Mouse (Mus musculus) stomach, embryonic 16.5 days (tissue): ENCODE results near the gene Pmpca. TPM values are rescaled to one million over a fixed set of nuclear protein-coding genes. Genes with fewer than 3 reads are reported as not detected.
A peak's percentile ranks its signal among the peaks of the same experiment; 100 is the strongest.

Experiments
- ATAC-seq: fragments of 200-750 bp; cut with Nextera tagmentation; 2 replicates; pipeline ENCODE4 v1.8.0; 2017; ENCODE audit warnings: moderate number of reproducible peaks, moderate TSS enrichment; ENCODE audit not compliant: insufficient read depth, low FRiP score
- H3K27ac ChIP-seq: fragments of 300-500 bp; sonication (generic); 2 replicates; pipeline ENCODE4 v1.5.1; 2014; ENCODE audit warnings: low read length
- H3K27me3 ChIP-seq: fragments of 300-500 bp; sonication (generic); 2 replicates; pipeline ENCODE4 v1.6.1; 2014; ENCODE audit warnings: low read length, control low read depth, mixed read lengths; ENCODE audit not compliant: control insufficient read depth, insufficient read depth
- H3K36me3 ChIP-seq: fragments of 300-500 bp; sonication (generic); 2 replicates; pipeline ENCODE4 v1.6.1; 2014; ENCODE audit warnings: low read length; ENCODE audit not compliant: control insufficient read depth, insufficient read depth
- H3K4me1 ChIP-seq: fragments of 300-500 bp; sonication (generic); 2 replicates; pipeline ENCODE4 v1.6.1; 2014; ENCODE audit warnings: low read length, control low read depth, mixed read lengths; ENCODE audit not compliant: control insufficient read depth, insufficient read depth
- H3K4me2 ChIP-seq: fragments of 300-500 bp; sonication (generic); 2 replicates; pipeline ENCODE4 v1.6.1; 2014; ENCODE audit warnings: low read depth, low read length, mixed read lengths
- H3K4me3 ChIP-seq: fragments of 300-500 bp; sonication (generic); replicated peaks from 2 replicates; pipeline ENCODE4 v1.5.1; 2014; ENCODE audit warnings: mild to moderate bottlenecking, low read length
- H3K9ac ChIP-seq: fragments of 300-500 bp; sonication (generic); 2 replicates; pipeline ENCODE4 v1.6.1; 2014; ENCODE audit warnings: low read length
- H3K9me3 ChIP-seq: fragments of 300-500 bp; sonication (generic); replicated peaks from 2 replicates; pipeline ENCODE4 v1.6.1; 2016; ENCODE audit warnings: low read length, control low read depth; ENCODE audit not compliant: control insufficient read depth
- WGBS: fragments of 180-500 bp; shearing (Covaris S2); extraction: QIAGEN DNeasy Blood & Tissue Kit; methylation state at CpG from one replicate; pipeline ENCODE4 v1.1.7; 2014; 5-methylcytosine and 5-hydroxymethylcytosine counted together
- polyA plus RNA-seq: library from polyadenylated mRNA; unstranded; fragments of >200 nt; fragmentation: Nextera tagmentation; extraction: Ambion mirVana; gene quantifications from 2 replicates; pipeline ENCODE4 v1.2.1, GENCODE M21; 2015

Pmpca gene
- polyA plus RNA-seq, 1 experiment from 2014 or later, result 97.0 TPM

DNA sequence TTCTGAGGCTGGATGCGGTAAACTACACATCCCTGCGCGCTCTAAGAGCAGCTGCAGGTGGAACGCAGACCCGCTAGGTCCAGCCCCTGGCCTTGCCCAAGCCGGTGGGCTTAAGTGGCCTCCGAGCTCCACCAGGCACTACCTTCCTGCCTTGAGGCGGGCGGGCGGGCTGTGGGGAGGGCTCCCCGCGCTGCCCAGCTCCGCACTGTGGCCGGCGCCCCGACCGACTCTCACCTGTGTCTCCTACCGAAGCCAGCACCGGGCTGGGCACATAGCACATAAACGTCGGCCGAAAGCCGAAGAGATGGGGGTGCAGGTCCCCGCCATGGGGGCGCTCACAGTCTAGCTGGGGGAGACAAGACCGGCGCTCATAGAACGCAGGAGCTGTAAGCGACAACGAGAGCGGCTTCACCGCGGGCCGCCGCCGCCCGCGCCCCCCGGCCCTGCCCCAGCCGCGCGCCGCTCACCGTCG is 421 bp upstream of the Pmpca start:
- H3K9ac ChIP-seq, result peak overlapping the region; percentile 96
- H3K27me3 ChIP-seq, result no peaks in the 10 kb centered on the region
- H3K4me1 ChIP-seq, result peaks cover 14% of the 10 kb centered on the region
- no peaks in the 10 kb centered on the region for H3K9me3 ChIP-seq
- peak overlapping the region; percentile 94 for H3K4me3 ChIP-seq
- ATAC-seq, result peak; percentile 52; the same call in 1 of the 2 replicates
- H3K36me3 ChIP-seq, result peaks cover 18% of the 10 kb centered on the region; the same call in 1 of the 2 replicates
- peak overlapping the region; percentile 49 for H3K27ac ChIP-seq
- H3K4me2 ChIP-seq, result peak overlapping the region; percentile 83
- WGBS, result under 1% methylated on average over 45 of the region's 45 CpGs

GRCm38 (mm10) chr2:26390954-26391353 is 1.8 kb downstream of the Pmpca start:
- WGBS, result 81% methylated on average over 3 of the region's 3 CpGs
- Histone ChIP-seq H3K4me1 (peaks cover 14% of the 10 kb centered on the region), H3K9me3 (no peaks in the 10 kb centered on the region), H3K27ac (no peak overlapping the region), H3K36me3 (peaks cover 35% of the 10 kb centered on the region), H3K9ac (no peak overlapping the region), H3K4me2 (no peak overlapping the region), H3K4me3 (no peak overlapping the region), H3K27me3 (no peaks in the 10 kb centered on the region)
- no peak for ATAC-seq

GRCm38 (mm10) chr2:26391617-26392016 is 2.5 kb downstream of the Pmpca start:
- Histone ChIP-seq H3K4me3 (no peak overlapping the region), H3K27me3 (no peaks in the 10 kb centered on the region), H3K4me2 (no peak overlapping the region), H3K9me3 (no peaks in the 10 kb centered on the region), H3K4me1 (peaks cover 14% of the 10 kb centered on the region), H3K27ac (no peak overlapping the region), H3K36me3 (peaks cover 41% of the 10 kb centered on the region), H3K9ac (no peak overlapping the region)
- ATAC-seq, result no peak
- 90% methylated on average over 6 of the region's 6 CpGs for whole genome bisulfite sequencing

GRCm38 (mm10) chr2:26398978-26399377 is 9.8 kb downstream of the Pmpca start:
- no peaks in the 10 kb centered on the region for H3K27me3 ChIP-seq
- ATAC-seq, result no peak
- no peak overlapping the region for H3K4me2 ChIP-seq
- H3K36me3 ChIP-seq, result peaks cover 30% of the 10 kb centered on the region
- no peak overlapping the region for H3K9ac ChIP-seq
- H3K9me3 ChIP-seq, result no peaks in the 10 kb centered on the region
- no peak overlapping the region for H3K27ac ChIP-seq
- H3K4me3 ChIP-seq, result no peak overlapping the region
- 90% methylated on average over 8 of the region's 8 CpGs for WGBS
- no peaks in the 10 kb centered on the region for H3K4me1 ChIP-seq

DNA sequence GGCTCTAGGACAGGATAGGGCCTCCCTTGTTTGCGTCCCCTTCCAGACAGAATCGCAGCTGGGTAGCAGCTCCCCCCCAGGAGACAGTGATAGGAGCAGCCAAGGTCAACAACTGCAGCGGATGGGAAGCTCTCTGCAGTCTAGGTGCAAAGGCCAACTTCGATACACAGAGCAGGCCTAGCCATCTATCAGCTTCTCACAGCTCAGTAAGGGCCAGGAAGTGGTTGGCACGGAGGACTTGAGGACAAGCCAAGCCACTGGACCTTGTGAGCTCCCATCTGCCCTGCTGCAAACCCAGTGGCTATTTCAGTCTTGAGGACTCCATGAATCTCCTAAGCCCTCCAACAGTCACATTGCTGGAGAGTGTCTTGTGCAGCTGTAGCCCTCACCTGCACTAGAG is 10.5 kb downstream of the Pmpca start:
- H3K27ac ChIP-seq, result no peak overlapping the region
- no peaks in the 10 kb centered on the region for H3K4me1 ChIP-seq
- peaks cover 27% of the 10 kb centered on the region for H3K36me3 ChIP-seq
- WGBS, result 80% methylated on average over 5 of the region's 5 CpGs
- no peak overlapping the region for H3K4me2 ChIP-seq
- no peak overlapping the region for H3K4me3 ChIP-seq
- H3K27me3 ChIP-seq, result no peaks in the 10 kb centered on the region
- H3K9ac ChIP-seq, result no peak overlapping the region
- no peak for ATAC-seq
- no peaks in the 10 kb centered on the region for H3K9me3 ChIP-seq

GRCm38 (mm10) chr2:26400296-26400695 is 11.2 kb downstream of the Pmpca start:
- H3K9me3 ChIP-seq, result no peaks in the 10 kb centered on the region
- no peaks in the 10 kb centered on the region for H3K4me1 ChIP-seq
- H3K36me3 ChIP-seq, result peaks cover 20% of the 10 kb centered on the region; the same call in 1 of the 2 replicates
- no peaks in the 10 kb centered on the region for H3K27me3 ChIP-seq
- H3K9ac ChIP-seq, result no peak overlapping the region
- H3K4me3 ChIP-seq, result no peak overlapping the region
- no peak overlapping the region for H3K27ac ChIP-seq
- 92% methylated on average over 5 of the region's 5 CpGs for WGBS
- no peak overlapping the region for H3K4me2 ChIP-seq
- no peak for ATAC-seq

DNA sequence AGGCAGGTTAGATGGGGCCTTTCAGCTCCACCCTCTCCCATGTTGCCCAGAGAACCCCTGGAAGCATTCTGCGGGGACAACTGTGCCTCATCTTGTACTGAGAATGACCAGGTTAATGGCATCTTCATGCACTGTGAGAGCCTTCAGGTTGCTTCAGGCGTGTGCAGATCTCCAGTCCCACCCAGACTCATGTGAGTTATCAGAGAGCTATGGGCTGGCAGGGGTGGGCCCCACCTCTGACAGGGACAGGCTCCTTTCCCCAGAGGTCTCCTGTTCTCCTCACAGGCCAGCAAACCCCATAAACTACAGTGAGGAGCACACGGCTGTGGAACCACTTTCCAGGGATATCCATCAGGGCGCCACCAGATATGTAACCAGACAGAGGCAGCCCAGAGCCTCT is 11.9 kb downstream of the Pmpca start:
- Histone ChIP-seq H3K4me1 (no peaks in the 10 kb centered on the region), H3K27me3 (no peaks in the 10 kb centered on the region), H3K4me3 (no peak overlapping the region), H3K9ac (no peak overlapping the region), H3K36me3 (peaks cover 13% of the 10 kb centered on the region; the same call in 1 of the 2 replicates), H3K27ac (no peak overlapping the region), H3K4me2 (no peak overlapping the region), H3K9me3 (no peaks in the 10 kb centered on the region)
- 87% methylated on average over 4 of the region's 4 CpGs for WGBS
- no peak for ATAC-seq

DNA sequence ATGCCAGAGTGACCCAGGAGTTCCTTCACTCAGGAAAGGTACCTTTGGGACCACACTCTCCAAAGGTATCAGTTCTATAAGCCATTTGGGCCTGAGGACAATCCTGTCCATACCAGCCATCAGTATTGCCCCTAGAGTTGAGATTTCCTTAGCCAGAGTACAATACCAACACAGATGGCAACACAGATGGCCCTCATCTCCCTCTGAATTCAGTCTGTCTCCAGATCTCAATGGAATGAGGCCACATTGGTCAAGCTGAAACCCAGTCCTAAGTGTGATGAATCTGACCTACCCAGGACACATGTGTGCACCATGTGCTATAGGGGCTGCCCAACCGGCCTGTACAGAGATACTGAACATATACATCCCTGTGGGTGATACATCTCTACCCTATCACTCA is 13.1 kb downstream of the Pmpca start:
- H3K4me2 ChIP-seq, result no peak overlapping the region
- no peaks in the 10 kb centered on the region for H3K9me3 ChIP-seq
- H3K4me1 ChIP-seq, result peaks cover 6% of the 10 kb centered on the region; the same call in 1 of the 2 replicates
- no peak overlapping the region for H3K4me3 ChIP-seq
- H3K27ac ChIP-seq, result no peak overlapping the region
- WGBS, result 74% methylated on average over 1 of the region's 1 CpGs
- no peak overlapping the region for H3K9ac ChIP-seq
- no peak for ATAC-seq
- no peaks in the 10 kb centered on the region for H3K27me3 ChIP-seq
- peaks cover 6% of the 10 kb centered on the region; the same call in 1 of the 2 replicates for H3K36me3 ChIP-seq

DNA sequence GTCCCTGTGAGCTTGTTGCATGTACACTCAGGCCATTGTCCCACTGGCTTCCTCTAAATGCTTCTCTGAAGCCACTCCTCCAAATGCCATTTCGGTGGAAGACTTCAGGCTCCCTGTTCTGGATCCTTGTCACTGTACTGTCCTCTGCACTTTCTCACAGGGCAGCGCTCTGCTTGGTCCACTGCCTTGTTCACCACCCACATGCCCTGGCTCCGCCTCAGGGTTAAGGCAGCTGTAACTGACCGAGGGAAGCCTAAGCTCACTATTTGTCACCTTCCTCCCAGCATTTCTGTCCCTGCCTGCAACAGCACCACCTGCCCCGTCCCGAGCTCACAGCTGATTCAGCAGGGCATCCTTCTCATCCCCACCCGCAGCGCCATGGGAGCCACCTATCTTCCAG is 14.2 kb downstream of the Pmpca start:
- ATAC-seq, result no peak
- H3K27me3 ChIP-seq, result no peaks in the 10 kb centered on the region
- WGBS, result 66% methylated on average over 8 of the region's 8 CpGs

More for the DNA sequence above, 14.2 kb downstream of the Pmpca start:
- no peak overlapping the region for H3K4me2 ChIP-seq
- H3K36me3 ChIP-seq, result peaks cover 6% of the 10 kb centered on the region; the same call in 1 of the 2 replicates
- H3K9me3 ChIP-seq, result no peaks in the 10 kb centered on the region
- H3K27ac ChIP-seq, result no peak overlapping the region
- H3K9ac ChIP-seq, result no peak overlapping the region
- no peak overlapping the region for H3K4me3 ChIP-seq
- peaks cover 17% of the 10 kb centered on the region for H3K4me1 ChIP-seq
